Mouse (Mus musculus) forebrain, embryonic 13.5 days (tissue): ENCODE measurements at regions not wholly inside any gene's neighbourhood (a gene's known extent, or its start where the extent isn't known, plus 50 kb on each side); places are given as distances from the start of the nearest gene placed in this dataset.

Source experiments
- ATAC-seq: fragments of 200-750 bp; cut with Nextera tagmentation; 2 replicates; pipeline ENCODE4 v1.8.0; 2017
- H3K27ac ChIP-seq: fragments of 300-500 bp; sonication (generic); 2 replicates; pipeline ENCODE4 v1.5.1; 2015; ENCODE audit warnings: inconsistent platforms, mild to moderate bottlenecking, moderate library complexity
- H3K27me3 ChIP-seq: fragments of 300-500 bp; sonication (generic); 2 replicates; pipeline ENCODE4 v1.6.1; 2015; ENCODE audit warnings: mild to moderate bottlenecking, inconsistent platforms
- H3K36me3 ChIP-seq: fragments of 300-500 bp; sonication (generic); 2 replicates; pipeline ENCODE4 v1.6.1; 2015; ENCODE audit warnings: mild to moderate bottlenecking, inconsistent platforms; ENCODE audit not compliant: poor library complexity, severe bottlenecking
- H3K4me1 ChIP-seq: fragments of 300-500 bp; sonication (generic); 2 replicates; pipeline ENCODE4 v1.6.1; 2015; ENCODE audit warnings: inconsistent platforms
- H3K4me2 ChIP-seq: fragments of 300-500 bp; sonication (generic); 2 replicates; pipeline ENCODE4 v1.6.1; 2015; ENCODE audit warnings: inconsistent platforms, mild to moderate bottlenecking, moderate library complexity
- H3K4me3 ChIP-seq: fragments of 300-500 bp; sonication (generic); 2 replicates; pipeline ENCODE4 v1.5.1; 2015; ENCODE audit warnings: mild to moderate bottlenecking, inconsistent platforms
- H3K9ac ChIP-seq: fragments of 300-500 bp; sonication (generic); 2 replicates; pipeline ENCODE4 v1.6.1; 2015; ENCODE audit warnings: mild to moderate bottlenecking, inconsistent platforms
- H3K9me3 ChIP-seq: fragments of 300-500 bp; sonication (generic); replicated peaks from 2 replicates; pipeline ENCODE4 v1.6.1; 2016; ENCODE audit warnings: inconsistent platforms
- WGBS: fragments of 180-500 bp; shearing (Covaris S2); methylation state at CpG from one replicate; pipeline ENCODE4 v1.1.7; 2015; 5-methylcytosine and 5-hydroxymethylcytosine counted together

DNA sequence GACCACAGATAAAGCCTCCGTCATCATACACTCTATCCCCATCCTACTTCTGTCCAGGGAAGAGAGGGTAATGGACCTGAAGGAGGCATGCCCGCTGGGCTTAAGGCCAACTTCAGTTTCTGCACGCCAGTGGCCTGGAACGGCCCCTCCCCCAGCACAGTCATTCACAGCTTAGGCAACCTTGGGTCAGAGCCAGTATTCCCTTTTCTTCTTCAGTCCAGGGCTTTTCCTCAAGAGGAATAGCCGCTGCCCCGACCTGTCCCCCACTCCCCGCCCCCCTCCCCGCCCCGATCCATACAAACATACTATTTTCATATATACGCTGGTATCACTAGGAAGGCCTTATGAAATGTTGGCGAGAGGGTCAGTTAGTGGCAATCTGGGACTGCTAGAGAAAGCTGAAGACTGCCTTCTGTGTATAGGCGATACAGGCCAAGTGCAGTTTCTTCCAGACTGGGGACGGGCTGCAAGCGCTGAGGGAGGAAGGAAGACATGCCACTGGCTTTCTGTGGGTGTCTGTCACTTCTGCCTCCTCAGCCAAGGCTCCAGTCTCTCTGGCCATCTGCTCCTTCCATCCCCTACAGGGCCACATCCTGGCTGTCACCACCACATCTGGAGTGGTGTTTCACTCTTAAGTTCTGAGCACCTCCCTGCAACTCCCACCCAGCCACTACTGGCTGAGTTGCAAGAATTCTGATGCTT lies 113.5 kb upstream of the Lemd2 start:
- WGBS: 40% methylated on average over 14 of the region's 14 CpGs
- 0 out of 2 replicates have a peak, but pooled peaks have one; percentile 53 for ATAC-seq
- Histone ChIP-seq H3K4me3 (no peak overlapping the region), H3K36me3 (no peaks in the 10 kb centered on the region), H3K9ac (no peak overlapping the region), H3K27me3 (peaks cover 22% of the 10 kb centered on the region), H3K4me2 (peak overlapping the region; percentile 16; the same call in 1 of the 2 replicates), H3K27ac (no peak overlapping the region), H3K9me3 (no peaks in the 10 kb centered on the region), H3K4me1 (peaks cover 43% of the 10 kb centered on the region)

DNA sequence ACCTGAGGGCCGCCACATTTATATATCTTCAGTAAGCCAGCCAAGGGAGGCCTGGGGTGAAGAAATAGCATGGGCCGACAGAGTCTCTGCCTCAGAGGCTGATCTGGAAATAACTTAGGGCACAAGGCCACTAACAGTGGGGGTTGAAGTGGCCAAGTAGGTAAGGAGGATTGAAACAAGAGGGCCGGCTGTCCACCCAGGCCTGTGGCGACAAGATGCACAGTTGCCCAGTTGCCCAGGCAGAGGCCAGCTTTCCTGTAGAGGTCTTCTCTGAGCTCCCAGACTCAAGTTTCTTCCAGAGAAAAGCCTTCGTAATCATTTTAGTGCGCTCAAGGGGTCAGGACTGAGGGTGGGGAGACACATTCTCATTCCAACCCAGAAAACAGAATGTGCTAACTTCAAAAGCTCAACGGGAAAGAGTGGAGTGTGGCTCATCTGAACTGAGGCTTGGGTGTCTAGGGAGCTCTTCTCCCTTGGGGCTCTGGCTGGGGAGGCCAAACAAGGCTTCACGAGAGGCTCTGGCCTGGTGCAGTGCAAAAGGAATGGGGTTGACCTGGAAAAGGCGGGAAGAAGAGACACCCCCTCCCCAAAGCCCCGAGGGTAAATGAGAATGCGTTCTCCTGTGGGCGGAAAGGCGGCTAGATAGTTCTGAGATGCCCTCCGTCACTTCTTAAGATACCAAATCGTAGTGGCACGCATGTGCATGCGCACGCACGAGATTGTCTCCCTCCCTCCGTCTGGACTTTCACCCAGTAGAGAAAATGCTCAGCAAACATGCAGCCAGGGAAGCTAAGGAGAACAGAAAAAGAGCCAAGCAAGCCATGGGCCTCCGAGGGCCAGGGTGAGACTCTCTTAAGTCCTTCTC lies 112.7 kb upstream of the Lemd2 start:
- Histone ChIP-seq H3K9me3 (no peaks in the 10 kb centered on the region), H3K27ac (no peak overlapping the region), H3K4me1 (peaks cover 43% of the 10 kb centered on the region), H3K9ac (no peak overlapping the region), H3K27me3 (peaks cover 17% of the 10 kb centered on the region), H3K4me3 (no peak overlapping the region), H3K4me2 (peak overlapping the region; percentile 16; the same call in 1 of the 2 replicates), H3K36me3 (no peaks in the 10 kb centered on the region)
- no peak for ATAC-seq
- WGBS: 85% methylated on average over 21 of the region's 21 CpGs

DNA sequence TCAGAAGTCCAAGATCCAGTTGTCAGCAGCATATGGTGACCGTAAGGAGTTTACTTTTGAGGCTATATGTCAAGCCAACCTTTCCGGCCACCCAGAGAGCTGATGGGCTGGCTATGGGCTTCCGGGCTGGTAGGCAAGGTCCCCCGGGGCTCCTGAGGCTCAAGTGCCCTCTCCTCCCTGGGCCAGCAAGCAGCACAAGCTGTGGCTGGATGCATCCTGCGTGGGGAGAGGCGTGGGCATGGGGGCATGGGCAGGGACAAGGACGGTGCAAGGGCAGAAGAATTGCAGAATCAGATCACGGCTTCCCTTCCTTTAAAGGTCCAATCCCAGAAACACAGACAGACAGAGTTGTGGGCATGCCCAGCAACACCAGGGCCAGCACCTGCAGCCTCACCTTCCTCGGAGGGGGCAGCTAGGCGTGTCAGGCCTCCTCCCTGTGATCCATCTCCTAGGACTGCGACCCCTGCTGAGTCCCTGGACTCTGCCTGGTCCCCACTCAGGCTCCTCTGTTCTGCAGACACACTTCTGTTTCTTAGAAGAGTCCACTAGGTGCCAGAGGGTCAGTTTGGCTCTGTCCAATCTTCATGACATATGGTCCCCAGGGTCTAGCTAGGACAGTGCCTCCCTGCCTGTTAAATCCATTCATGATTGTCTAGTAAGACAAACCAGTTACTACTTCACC lies 111.8 kb upstream of the Lemd2 start:
- no peak overlapping the region for H3K4me3 ChIP-seq
- H3K27ac ChIP-seq: no peak overlapping the region
- WGBS: 90% methylated on average over 11 of the region's 11 CpGs
- ATAC-seq: no peak
- no peaks in the 10 kb centered on the region for H3K36me3 ChIP-seq
- H3K27me3 ChIP-seq: peaks cover 14% of the 10 kb centered on the region
- no peak overlapping the region for H3K4me2 ChIP-seq
- no peaks in the 10 kb centered on the region for H3K9me3 ChIP-seq
- H3K9ac ChIP-seq: no peak overlapping the region
- peaks cover 43% of the 10 kb centered on the region for H3K4me1 ChIP-seq

DNA sequence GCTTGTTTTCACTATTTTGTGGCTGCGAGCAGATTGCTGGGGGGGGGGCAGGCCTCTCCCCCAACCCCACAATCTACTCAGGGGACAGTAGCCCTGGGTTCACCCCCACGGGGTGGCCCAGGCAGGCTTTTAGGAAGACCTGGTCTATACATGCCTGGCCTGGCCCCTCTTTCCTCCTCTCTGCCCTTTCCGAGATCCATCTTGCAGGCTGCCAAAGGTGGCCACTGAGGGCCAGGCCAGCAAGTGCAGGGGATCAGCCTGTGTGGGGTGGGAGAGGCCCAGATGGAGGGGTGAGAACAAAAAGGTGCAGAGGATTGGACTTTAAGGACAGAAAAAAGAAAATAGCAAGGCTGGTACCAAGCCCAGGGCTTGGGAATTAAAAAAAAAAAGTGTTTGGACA lies 111.2 kb upstream of the Lemd2 start:
- Histone ChIP-seq H3K27me3 (peaks cover 10% of the 10 kb centered on the region; the same call in 1 of the 2 replicates), H3K36me3 (no peaks in the 10 kb centered on the region), H3K4me1 (peaks cover 43% of the 10 kb centered on the region), H3K27ac (no peak overlapping the region), H3K9me3 (no peaks in the 10 kb centered on the region), H3K4me2 (no peak overlapping the region), H3K4me3 (no peak overlapping the region), H3K9ac (no peak overlapping the region)
- no peak for ATAC-seq
- WGBS: 38% methylated on average over 3 of the region's 3 CpGs

DNA sequence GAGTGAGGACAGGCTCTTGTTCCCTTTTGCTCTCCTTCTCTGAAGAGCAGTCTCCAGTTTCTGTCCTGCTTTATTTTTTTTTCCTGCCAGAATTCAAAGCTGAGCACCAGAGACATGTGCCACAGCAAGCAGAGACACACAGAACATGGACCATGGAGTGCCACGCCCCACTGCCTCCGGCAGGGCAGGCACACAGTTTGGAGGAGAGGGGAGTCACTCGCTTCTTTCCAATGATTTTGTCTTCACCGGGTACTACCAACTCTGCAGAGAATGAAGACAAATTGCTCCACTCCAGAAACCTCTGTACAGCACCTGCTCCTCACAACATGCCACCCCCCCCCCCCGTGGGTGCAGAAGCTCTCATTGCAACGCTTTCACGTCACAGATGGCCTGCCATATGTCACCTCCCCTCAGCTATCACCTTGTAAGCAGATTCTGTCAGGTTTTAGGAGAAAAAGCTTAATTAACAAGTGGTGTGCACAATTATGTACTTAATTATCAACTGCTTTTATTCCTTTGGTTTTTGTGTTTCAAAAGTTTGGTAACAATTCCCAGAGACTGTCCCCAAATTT lies 110.6 kb upstream of the Lemd2 start:
- 33% methylated on average over 7 of the region's 7 CpGs for WGBS
- no peaks in the 10 kb centered on the region for H3K9me3 ChIP-seq
- peaks cover 7% of the 10 kb centered on the region; the same call in 1 of the 2 replicates for H3K27me3 ChIP-seq
- no peak overlapping the region for H3K9ac ChIP-seq
- no peak overlapping the region for H3K4me3 ChIP-seq
- ATAC-seq: peak; percentile 77
- H3K4me2 ChIP-seq: no peak overlapping the region
- peaks cover 43% of the 10 kb centered on the region for H3K4me1 ChIP-seq
- H3K36me3 ChIP-seq: no peaks in the 10 kb centered on the region
- H3K27ac ChIP-seq: no peak overlapping the region; the same call in 1 of the 2 replicates

DNA sequence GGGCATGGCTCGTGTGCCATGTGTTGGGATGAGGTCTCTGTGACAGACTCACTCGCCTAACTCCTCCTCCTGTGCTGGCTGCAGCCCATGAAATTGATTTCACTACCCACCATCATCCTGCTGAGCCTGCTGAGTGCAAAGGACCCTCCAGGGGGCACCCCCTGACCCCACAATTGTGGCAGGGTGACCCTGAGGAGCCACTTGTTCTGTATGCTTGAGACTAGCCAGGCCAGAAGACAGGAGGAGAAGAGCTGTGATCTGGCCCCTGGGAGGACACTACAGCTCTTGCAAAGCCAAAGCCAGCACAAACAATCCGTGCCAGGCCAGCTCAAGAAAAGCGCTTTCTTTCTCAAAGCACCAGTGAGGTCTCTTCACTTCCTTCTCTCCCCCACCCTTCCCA lies 104.7 kb upstream of the Lemd2 start:
- Histone ChIP-seq H3K9me3 (no peaks in the 10 kb centered on the region), H3K27ac (no peak overlapping the region; the same call in 1 of the 2 replicates), H3K36me3 (no peaks in the 10 kb centered on the region), H3K9ac (no peak overlapping the region), H3K4me1 (0 out of 2 replicates have a peak, but pooled peaks cover under 1% of the 10 kb centered on the region), H3K4me3 (no peak overlapping the region), H3K4me2 (no peak overlapping the region), H3K27me3 (no peaks in the 10 kb centered on the region)
- 43% methylated on average over 4 of the region's 4 CpGs for WGBS
- ATAC-seq: no peak

DNA sequence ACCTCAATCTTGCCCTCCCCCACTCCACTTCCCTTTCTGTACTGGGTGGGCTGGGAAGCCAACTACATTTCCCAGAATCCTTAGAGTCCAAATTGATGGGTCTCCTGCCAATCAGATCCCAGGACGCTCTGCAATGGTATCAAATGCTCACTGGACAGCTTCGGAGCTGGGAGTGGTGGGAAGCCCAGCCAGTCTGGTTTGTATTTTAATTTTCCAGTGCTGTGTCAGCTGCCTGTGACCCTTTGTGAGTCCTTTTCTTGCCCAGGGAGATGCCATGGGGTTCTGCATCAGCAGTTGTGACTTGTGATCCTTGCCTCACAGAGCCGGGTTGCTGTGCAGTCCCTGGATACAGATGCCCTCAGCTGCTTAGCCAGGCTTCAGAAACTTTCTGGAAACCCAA lies 100.6 kb upstream of the Lemd2 start:
- H3K27me3 ChIP-seq: no peaks in the 10 kb centered on the region
- H3K4me3 ChIP-seq: no peak overlapping the region
- no peak overlapping the region for H3K27ac ChIP-seq
- no peaks in the 10 kb centered on the region for H3K9me3 ChIP-seq
- WGBS: 61% methylated on average over 3 of the region's 3 CpGs
- H3K9ac ChIP-seq: no peak overlapping the region
- no peaks in the 10 kb centered on the region for H3K4me1 ChIP-seq
- no peak for ATAC-seq
- no peaks in the 10 kb centered on the region for H3K36me3 ChIP-seq
- H3K4me2 ChIP-seq: peak overlapping the region; percentile 9; the same call in 1 of the 2 replicates

DNA sequence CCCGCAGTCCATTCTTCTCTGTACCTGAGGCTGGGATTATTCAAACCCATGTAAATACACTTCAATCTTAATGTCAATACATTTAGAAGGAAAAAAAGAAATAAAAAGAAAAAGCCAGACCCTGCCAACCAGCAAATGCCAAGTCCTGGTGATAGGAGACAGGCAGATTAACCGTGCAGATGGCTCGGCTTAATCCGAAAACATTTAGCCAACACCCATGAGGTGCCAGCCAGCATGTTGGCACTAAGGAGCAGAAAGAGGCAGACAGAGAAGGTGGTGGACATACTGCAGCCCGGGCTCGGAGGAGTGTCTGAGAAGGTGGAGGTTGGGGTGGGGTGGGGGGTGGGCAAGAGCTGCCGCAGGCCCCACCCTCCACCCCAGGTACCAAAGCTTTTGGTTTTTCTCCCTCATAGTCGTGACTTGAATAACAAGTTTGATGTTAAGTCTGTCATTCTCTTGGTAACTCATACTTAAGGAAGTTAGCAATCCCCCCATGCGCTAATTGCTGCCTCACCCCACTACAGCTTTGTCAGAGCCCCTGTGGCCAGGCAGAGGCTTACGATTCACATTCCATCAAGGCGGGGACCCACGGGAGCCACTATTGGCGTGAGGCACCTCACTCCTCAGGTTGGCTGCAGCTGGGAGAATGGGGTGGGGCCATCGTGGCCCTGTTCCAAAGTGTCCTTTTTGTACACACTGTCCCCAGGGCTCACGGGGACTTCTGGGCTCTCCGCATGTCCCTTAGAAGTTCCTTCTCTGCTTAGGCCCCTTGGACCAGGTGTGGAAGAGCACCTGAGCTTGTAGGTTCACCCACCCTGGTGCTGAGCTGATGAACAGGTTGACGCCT lies 99.6 kb upstream of the Lemd2 start:
- Histone ChIP-seq H3K4me3 (no peak overlapping the region), H3K9me3 (no peaks in the 10 kb centered on the region), H3K4me1 (no peaks in the 10 kb centered on the region), H3K27ac (no peak overlapping the region), H3K9ac (no peak overlapping the region), H3K4me2 (no peak overlapping the region), H3K27me3 (0 out of 2 replicates have a peak, but pooled peaks cover 3% of the 10 kb centered on the region), H3K36me3 (no peaks in the 10 kb centered on the region)
- WGBS: 85% methylated on average over 17 of the region's 17 CpGs
- ATAC-seq: peak; percentile 45; the same call in 1 of the 2 replicates

DNA sequence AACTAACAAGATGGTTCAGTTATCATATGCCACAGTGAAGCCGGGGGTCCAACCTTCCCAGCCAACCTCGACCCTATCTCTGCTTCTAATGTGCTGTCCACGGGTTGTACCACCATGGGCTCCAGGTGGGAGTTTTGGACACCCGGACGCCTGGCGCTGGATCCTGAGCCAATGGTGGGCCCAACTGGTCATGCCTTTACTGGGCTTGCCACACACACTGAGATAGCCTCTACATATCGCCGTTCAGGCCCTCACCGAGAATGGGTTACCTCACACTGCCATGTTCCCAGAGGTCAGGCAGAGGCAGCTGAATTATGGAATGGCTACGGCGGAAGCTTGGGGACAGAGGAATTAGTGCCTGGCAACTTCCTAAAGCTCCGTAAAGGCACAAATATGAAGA lies 98.8 kb upstream of the Lemd2 start:
- ATAC-seq: no peak
- H3K4me3 ChIP-seq: no peak overlapping the region
- WGBS: 97% methylated on average over 12 of the region's 12 CpGs

DNA sequence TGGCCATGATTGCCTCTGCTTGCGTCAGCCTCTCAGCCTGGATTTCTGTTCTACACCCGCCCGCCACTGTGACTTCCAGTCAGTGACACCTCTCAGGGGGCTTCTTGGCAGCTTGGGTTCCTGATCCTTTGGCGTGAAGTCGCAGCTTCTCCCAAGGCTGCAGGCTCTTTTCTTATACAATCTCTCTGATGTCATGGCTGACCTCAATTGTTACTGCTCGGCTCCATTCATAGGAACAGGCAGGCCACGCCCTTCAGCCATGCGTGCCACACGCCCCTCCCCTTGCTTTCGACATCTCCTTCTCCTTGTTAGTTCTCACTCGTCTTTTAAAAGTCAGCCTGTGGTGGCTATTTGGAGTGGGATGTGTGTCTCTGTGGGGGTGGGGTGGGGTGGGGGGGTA lies 97.1 kb upstream of the Lemd2 start:
- no peaks in the 10 kb centered on the region for H3K9me3 ChIP-seq
- no peak overlapping the region for H3K9ac ChIP-seq
- WGBS: 54% methylated on average over 11 of the region's 11 CpGs
- no peak overlapping the region for H3K27ac ChIP-seq
- H3K36me3 ChIP-seq: no peaks in the 10 kb centered on the region
- no peak overlapping the region for H3K4me3 ChIP-seq
- H3K4me2 ChIP-seq: no peak overlapping the region
- no peaks in the 10 kb centered on the region for H3K4me1 ChIP-seq
- H3K27me3 ChIP-seq: 0 out of 2 replicates have a peak, but pooled peaks cover 6% of the 10 kb centered on the region
- no peak for ATAC-seq

More for the DNA sequence above, 98.8 kb upstream of the Lemd2 start:
- no peaks in the 10 kb centered on the region for H3K36me3 ChIP-seq
- H3K9ac ChIP-seq: no peak overlapping the region
- H3K9me3 ChIP-seq: no peaks in the 10 kb centered on the region
- H3K4me2 ChIP-seq: no peak overlapping the region
- no peaks in the 10 kb centered on the region for H3K4me1 ChIP-seq
- H3K27ac ChIP-seq: no peak overlapping the region
- 0 out of 2 replicates have a peak, but pooled peaks cover 3% of the 10 kb centered on the region for H3K27me3 ChIP-seq

DNA sequence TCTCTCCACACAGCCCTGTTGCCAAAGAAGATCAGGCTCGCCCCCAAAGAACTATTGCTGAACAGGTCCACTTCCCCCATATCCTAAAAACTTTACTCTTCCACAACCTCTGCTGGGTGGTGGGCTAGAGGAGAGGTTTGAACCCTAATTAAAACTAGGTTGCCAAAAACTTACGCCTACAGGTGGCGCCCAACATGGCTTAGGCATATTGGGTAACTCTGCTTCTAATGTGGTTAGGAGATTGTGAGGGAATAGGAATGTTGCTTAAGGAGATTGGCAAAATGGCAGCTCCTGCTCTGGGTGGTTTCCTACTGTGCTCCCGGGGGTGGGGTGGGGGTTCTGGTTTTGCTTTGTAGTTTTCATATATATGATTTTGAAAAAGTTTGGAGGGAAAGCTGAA lies 95.0 kb upstream of the Lemd2 start:
- ATAC-seq: no peak
- Histone ChIP-seq H3K27ac (no peak overlapping the region), H3K4me2 (no peak overlapping the region), H3K4me3 (no peak overlapping the region), H3K27me3 (0 out of 2 replicates have a peak, but pooled peaks cover 6% of the 10 kb centered on the region), H3K9ac (no peak overlapping the region), H3K9me3 (no peaks in the 10 kb centered on the region), H3K4me1 (no peaks in the 10 kb centered on the region), H3K36me3 (no peaks in the 10 kb centered on the region)
- WGBS: 75% methylated on average over 4 of the region's 4 CpGs
